Mouse (Mus musculus) MEL (cell line): ENCODE data around the gene Dcun1d2. TPM values are rescaled to one million over a fixed set of nuclear protein-coding genes. Genes with fewer than 3 reads are reported as not detected.

Source experiments
- DNase-seq: peaks from one replicate; pipeline ENCODE4 v3.0.0; 2011; ENCODE audit warnings: low read depth, low spot score
- H3K27ac ChIP-seq: 2 replicates; pipeline ENCODE4 v1.5.1; 2012; ENCODE audit warnings: low read depth, mild to moderate bottlenecking, control low read depth, low read length, moderate library complexity; ENCODE audit not compliant: control insufficient read depth
- H3K27me3 ChIP-seq, 2 experiments: fragments of 150-350 bp in 1 of 2; sonication (generic) in 1 of 2; 2 replicates each; pipeline ENCODE4 v1.6.1; 2012; ENCODE audit warnings: low read length in 2 of 2, mild to moderate bottlenecking in 2 of 2, improper control_type of control experiment in 1 of 2, moderate library complexity in 1 of 2; ENCODE audit not compliant: insufficient read depth in 2 of 2, control insufficient read depth in 1 of 2
- H3K36me3 ChIP-seq, 2 experiments: 2 replicates each; pipeline ENCODE4 v1.6.1; 2012 to 2014; ENCODE audit warnings: low read length in 2 of 2, improper control_type of control experiment in 1 of 2, inconsistent platforms in 1 of 2, mild to moderate bottlenecking in 1 of 2; ENCODE audit not compliant: insufficient read depth in 2 of 2, control insufficient read depth in 1 of 2
- H3K4me1 ChIP-seq, 2 experiments: fragments of 150-350 bp in 1 of 2; sonication (generic) in 1 of 2; 2 replicates each; pipeline ENCODE4 v1.6.1; 2012; ENCODE audit warnings: low read length in 2 of 2, improper control_type of control experiment in 1 of 2, mild to moderate bottlenecking in 1 of 2; ENCODE audit not compliant: insufficient read depth in 2 of 2, control insufficient read depth in 1 of 2
- H3K4me3 ChIP-seq, 2 experiments: fragments of 150-350 bp in 1 of 2; sonication (generic) in 1 of 2; 2 replicates each; pipeline ENCODE4 v1.5.1; 2012; ENCODE audit warnings: low read depth in 2 of 2, low read length in 2 of 2, mild to moderate bottlenecking in 2 of 2, moderate library complexity in 2 of 2, control low read depth in 1 of 2, improper control_type of control experiment in 1 of 2; ENCODE audit not compliant: control insufficient read depth in 1 of 2, insufficient read depth in 1 of 2
- H3K79me2 ChIP-seq: 2 replicates; pipeline ENCODE4 v1.6.1; 2012; ENCODE audit warnings: mild to moderate bottlenecking, low read length, moderate library complexity; ENCODE audit not compliant: control insufficient read depth, poor library complexity, insufficient read depth
- H3K9ac ChIP-seq: 2 replicates; pipeline ENCODE4 v1.6.1; 2012; ENCODE audit warnings: low read depth, mild to moderate bottlenecking, control low read depth, low read length, moderate library complexity; ENCODE audit not compliant: control insufficient read depth, poor library complexity, severe bottlenecking
- H3K9me3 ChIP-seq: fragments of 150-350 bp; sonication (generic); replicated peaks from 2 replicates; pipeline ENCODE4 v1.6.1; 2012; ENCODE audit warnings: mild to moderate bottlenecking, low read length, improper control_type of control experiment, moderate library complexity; ENCODE audit not compliant: insufficient read depth
- CTCF ChIP-seq, 3 experiments: IDR thresholded peaks in 2 of 3; conservative IDR thresholded peaks in 1 of 3; 2 replicates each; pipeline ENCODE4 v1.5.1; 2011 to 2012; ENCODE audit warnings: low read length in 3 of 3, low read depth in 2 of 3, mild to moderate bottlenecking in 2 of 3, improper control_type of control experiment in 1 of 3, inconsistent platforms in 1 of 3, mixed read lengths in 1 of 3, moderate library complexity in 1 of 3; ENCODE audit not compliant: control insufficient read depth in 1 of 3, insufficient read depth in 1 of 3, poor library complexity in 1 of 3, severe bottlenecking in 1 of 3
- E2F4 ChIP-seq: IDR thresholded peaks from 2 replicates; pipeline ENCODE4 v1.6.1; 2011; ENCODE audit warnings: low read depth, low read length, improper control_type of control experiment, borderline replicate concordance
- ETS1 ChIP-seq: IDR thresholded peaks from 2 replicates; pipeline ENCODE4 v1.6.1; 2012; ENCODE audit warnings: low read depth, mild to moderate bottlenecking, inconsistent platforms, low read length, improper control_type of control experiment, moderate library complexity
- GABPA ChIP-seq: IDR thresholded peaks from 2 replicates; pipeline ENCODE4 v1.6.1; 2012; ENCODE audit warnings: low read depth, mild to moderate bottlenecking, inconsistent platforms, low read length, improper control_type of control experiment, moderate library complexity
- HCFC1 ChIP-seq: IDR thresholded peaks from 2 replicates; pipeline ENCODE4 v1.6.1; 2012; ENCODE audit warnings: low read depth, mild to moderate bottlenecking, inconsistent platforms, low read length, improper control_type of control experiment, moderate library complexity
- KAT2A ChIP-seq: conservative IDR thresholded peaks from 2 replicates; pipeline ENCODE4 v1.6.1; 2012; ENCODE audit warnings: low read depth, low read length, improper control_type of control experiment, inconsistent platforms
- MYB ChIP-seq: IDR thresholded peaks from 2 replicates; pipeline ENCODE4 v1.6.1; 2011; ENCODE audit warnings: mild to moderate bottlenecking, low read depth, low read length, improper control_type of control experiment
- POLR2A ChIP-seq, 2 experiments: IDR thresholded peaks; 2 replicates each; pipeline ENCODE4 v1.6.1; 2011 to 2012; ENCODE audit warnings: low read length in 2 of 2, mild to moderate bottlenecking in 2 of 2, control low read depth in 1 of 2, improper control_type of control experiment in 1 of 2, low read depth in 1 of 2, moderate library complexity in 1 of 2; ENCODE audit not compliant: control insufficient read depth in 1 of 2, insufficient read depth in 1 of 2, poor library complexity in 1 of 2
- RAD21 ChIP-seq: IDR thresholded peaks from 2 replicates; pipeline ENCODE4 v1.6.1; 2011; ENCODE audit warnings: mild to moderate bottlenecking, low read depth, low read length, improper control_type of control experiment
- RCOR1 ChIP-seq: IDR thresholded peaks from 2 replicates; pipeline ENCODE4 v1.6.1; 2012; ENCODE audit warnings: low read depth, mild to moderate bottlenecking, inconsistent platforms, low read length, improper control_type of control experiment
- SMC3 ChIP-seq: IDR thresholded peaks from 2 replicates; pipeline ENCODE4 v1.6.1; 2011; ENCODE audit warnings: low read depth, low read length, improper control_type of control experiment
- TAL1 ChIP-seq: IDR thresholded peaks from 2 replicates; pipeline ENCODE4 v1.6.1; 2012; ENCODE audit warnings: mild to moderate bottlenecking, inconsistent platforms, low read length, moderate library complexity, mixed read lengths
- UBTF ChIP-seq: IDR thresholded peaks from 2 replicates; pipeline ENCODE4 v1.6.1; 2012; ENCODE audit warnings: low read depth, mild to moderate bottlenecking, inconsistent platforms, low read length, improper control_type of control experiment, moderate library complexity, borderline replicate concordance; ENCODE audit not compliant: insufficient read depth
- ZC3H11A ChIP-seq: IDR thresholded peaks from 2 replicates; pipeline ENCODE4 v1.6.1; 2012; ENCODE audit warnings: low read depth, mild to moderate bottlenecking, inconsistent platforms, low read length, improper control_type of control experiment
- ZNF384 ChIP-seq: IDR thresholded peaks from 2 replicates; pipeline ENCODE4 v1.6.1; 2012; ENCODE audit warnings: low read depth, mild to moderate bottlenecking, inconsistent platforms, low read length, improper control_type of control experiment
- polyA plus RNA-seq, 2 experiments: library from polyadenylated mRNA; stranded (reverse) in 1 of 2; unstranded in 1 of 2; fragments of >175 nt in 1 of 2; fragments of >200 nt in 1 of 2; gene quantifications; 2 replicates each; pipeline versions ENCODE4 v1.2.1 to v1.2.4; 2012; ENCODE audit warnings: low replicate concordance in 2 of 2, low read depth in 1 of 2; ENCODE audit not compliant: insufficient read length in 2 of 2, insufficient read depth in 1 of 2, missing spikeins in 1 of 2
- total RNA-seq: library from RNA; depleted of rRNA; stranded (reverse); fragments of 300-350 nt; gene quantifications from 2 replicates; pipeline ENCODE4 v1.2.3, GENCODE M21; 2012

Dcun1d2 gene
- total and polyA plus RNA-seq, 3 experiments: 19.1 to 19.9 TPM; not detected in 1

DNA sequence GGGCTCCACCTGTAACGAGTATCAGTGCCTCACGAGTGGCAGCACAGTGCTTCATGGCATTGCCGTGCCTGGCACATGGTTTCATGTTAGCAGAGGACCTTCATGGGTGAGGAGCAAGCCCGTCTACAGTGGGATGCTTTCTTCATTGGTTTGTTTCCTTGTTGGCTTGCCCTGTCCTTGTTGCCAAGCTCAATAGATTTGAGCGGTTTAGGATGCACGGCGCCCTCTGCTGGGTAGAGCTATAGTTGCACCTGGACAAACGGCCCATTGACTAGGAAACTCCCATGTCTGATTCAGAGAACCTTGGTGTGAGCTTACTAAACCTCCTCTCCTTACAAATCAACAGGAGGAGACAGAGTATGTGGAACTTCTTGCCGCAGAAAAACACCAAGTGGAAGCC is 4.4 kb upstream of the Dcun1d2 start:
- no peak for TF ChIP-seq E2F4
- TF ChIP-seq ZC3H11A: peak; percentile 17; the same call in 1 of the 2 replicates
- TF ChIP-seq TAL1: no peak
- TF ChIP-seq RAD21: peak; percentile 41
- TF ChIP-seq GABPA: no peak
- TF ChIP-seq POLR2A (IDR thresholded peaks at IDR 0.05; ENCODE audit: control insufficient read depth in 1 of 2, insufficient read depth in 1 of 2, low read depth in 1 of 2, low read length in 2 of 2, poor library complexity in 1 of 2): no peak
- TF ChIP-seq SMC3: peak; percentile 66
- peak; percentile 84 to 92 (median 87) for TF ChIP-seq CTCF (IDR thresholded peaks at IDR 0.05 in 2 of 3, conservative IDR thresholded peaks at IDR 0.05 in 1 of 3; ENCODE audit: control insufficient read depth in 1 of 3, insufficient read depth in 1 of 3, low read depth in 2 of 3, low read length in 3 of 3, poor library complexity in 1 of 3, severe bottlenecking in 1 of 3)
- TF ChIP-seq, all 39 proteins: peak for 4
- Histone ChIP-seq H3K9ac (no peak overlapping the region), H3K27ac (no peak overlapping the region), H3K4me3 (no peak overlapping the region), H3K79me2 (peaks cover 7% of the 10 kb centered on the region; the same call in 1 of the 2 replicates), H3K27me3 (no peaks in the 10 kb centered on the region), H3K9me3 (no peaks in the 10 kb centered on the region), H3K36me3 (peaks cover 4 to 5% of the 10 kb centered on the region in 2 experiments), H3K4me1 (peaks cover 2 to 6% of the 10 kb centered on the region in 2 experiments; a peak in 2 of 4 replicates)
- peak; percentile 86 for DNase-seq

DNA sequence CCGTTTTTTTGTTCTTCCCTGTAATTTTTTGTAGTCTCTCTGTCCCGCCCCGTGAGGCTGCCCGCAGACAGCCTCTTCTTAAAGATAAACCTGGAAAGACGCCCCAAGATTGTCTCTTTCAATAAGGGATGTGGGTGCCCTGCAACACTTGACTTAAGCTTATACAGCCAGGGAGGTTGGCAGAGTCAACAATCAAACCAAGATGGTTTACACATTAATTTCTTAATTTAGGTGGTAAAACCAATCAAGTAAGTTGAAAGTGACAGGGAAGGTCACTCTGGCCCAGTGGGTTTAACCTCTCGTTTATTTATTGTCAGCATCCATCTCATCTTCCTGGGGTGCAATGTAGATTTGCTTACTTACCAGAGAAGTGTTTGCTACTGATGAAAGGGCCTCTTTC is 715 bp upstream of the Dcun1d2 start:
- H3K9ac ChIP-seq: peak overlapping the region; percentile 90
- peaks cover 16% of the 10 kb centered on the region for H3K79me2 ChIP-seq
- TF ChIP-seq ZNF384: 0 out of 2 replicates have a peak, but pooled peaks have one; percentile 40
- TF ChIP-seq MYB: no peak
- TF ChIP-seq HCFC1: no peak
- 0 out of 2 replicates have a peak, but pooled peaks have one; percentile 12 for TF ChIP-seq RCOR1
- no peak for TF ChIP-seq ETS1
- TF ChIP-seq, all 39 proteins: peak for 2
- peaks cover 2 to 11% of the 10 kb centered on the region in 2 experiments; a peak in 2 of 4 replicates for H3K4me1 ChIP-seq
- H3K36me3 ChIP-seq: peaks cover 2 to 10% of the 10 kb centered on the region in 2 experiments; a peak in 3 of 4 replicates
- H3K27ac ChIP-seq: peak overlapping the region; percentile 40; the same call in 1 of the 2 replicates
- no peaks in the 10 kb centered on the region for H3K27me3 ChIP-seq
- DNase-seq: peak; percentile 64
- H3K4me3 ChIP-seq: peak overlapping the region; percentile 62 to 83
- H3K9me3 ChIP-seq: no peaks in the 10 kb centered on the region

GRCm38 (mm10) chr8:13287304-13287691 is 633 bp downstream of the Dcun1d2 start:
- TF ChIP-seq UBTF (0 out of 2 replicates have a peak, but pooled peaks have one; percentile 77), KAT2A (no peak)
- H3K4me1 ChIP-seq: peaks cover 2 to 11% of the 10 kb centered on the region in 2 experiments; a peak in 2 of 4 replicates
- H3K9ac ChIP-seq: peak overlapping the region; percentile 90
- H3K9me3 ChIP-seq: no peaks in the 10 kb centered on the region
- peak overlapping the region; percentile 88 for H3K27ac ChIP-seq
- peaks cover 16% of the 10 kb centered on the region for H3K79me2 ChIP-seq
- H3K27me3 ChIP-seq: no peaks in the 10 kb centered on the region
- peak; percentile 92 for DNase-seq
- H3K4me3 ChIP-seq: peak overlapping the region; percentile 62 to 83
- H3K36me3 ChIP-seq: peaks cover 0 to 10% of the 10 kb centered on the region in 2 experiments; a peak in 2 of 4 replicates
